Mouse (Mus musculus): ENCODE results near the gene Fam43b.

DNA sequence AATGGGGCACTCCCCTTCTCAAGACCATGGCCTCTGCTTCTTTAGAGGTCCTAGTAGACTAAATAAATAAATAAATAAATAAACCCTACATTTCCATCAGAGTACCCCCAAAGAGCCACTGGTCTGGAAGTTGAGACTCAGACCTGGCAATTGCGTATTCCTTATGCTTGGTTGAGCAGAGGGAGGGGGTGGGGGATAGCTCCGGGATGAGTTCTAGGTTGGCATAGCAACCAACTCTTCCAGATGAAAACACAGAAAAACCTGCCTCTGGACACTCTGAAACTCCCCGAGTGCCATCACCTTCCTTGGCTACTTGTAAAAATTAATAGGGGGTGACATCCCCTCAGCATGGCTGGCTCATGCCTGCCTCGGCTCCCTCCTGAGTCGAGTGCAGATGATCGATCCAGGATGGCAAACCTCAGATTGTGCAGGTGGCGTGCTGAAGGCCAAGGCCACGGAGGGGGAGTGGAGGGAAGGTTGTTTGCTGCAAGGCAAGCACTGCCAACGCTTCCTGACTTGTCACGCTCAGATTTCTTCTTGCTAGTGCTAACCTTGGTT is 16.1 kb downstream of the Fam43b start:
- TF ChIP-seq CTCF (IDR thresholded peaks at IDR 0.05; ENCODE audit: insufficient read depth, low read length) (no peak), POLR2A (IDR thresholded peaks at IDR 0.05; ENCODE audit: borderline replicate concordance, extremely low read depth, low read depth, low read length) (no peak)

All from lung, adult 2 months (tissue).